Mouse (Mus musculus): ENCODE results near the gene Carnmt1.

GRCm38 (mm10) chr19:18747379-18747778 lies 76.8 kb downstream of the Carnmt1 start:
- TF ChIP-seq CTCF (IDR thresholded peaks at IDR 0.05; ENCODE audit: insufficient read depth, low read length) (no peak), POLR2A (IDR thresholded peaks at IDR 0.05; ENCODE audit: borderline replicate concordance, extremely low read depth, low read depth, low read length) (no peak)
